Mouse (Mus musculus) myocyte (in vitro differentiated cells): ENCODE data around the gene Dtwd1. TPM values are rescaled to one million over a fixed set of nuclear protein-coding genes. Genes with fewer than 3 reads are reported as not detected.

Source experiments
- H3K27me3 ChIP-seq: one replicate; pipeline ENCODE4 v1.6.1; 2011; ENCODE audit not compliant: control insufficient read depth, insufficient read depth, insufficient read length
- H3K36me3 ChIP-seq: one replicate; pipeline ENCODE4 v1.6.1; 2011; ENCODE audit not compliant: control insufficient read depth, insufficient read depth
- H3K4me2 ChIP-seq: one replicate; pipeline ENCODE4 v1.6.1; 2011; ENCODE audit warnings: low read depth, control low read depth
- H3K4me3 ChIP-seq: one replicate; pipeline ENCODE4 v1.5.1; 2011; ENCODE audit warnings: mild to moderate bottlenecking, control low read depth, moderate library complexity
- H3K79me2 ChIP-seq: one replicate; pipeline ENCODE4 v1.6.1; 2011; ENCODE audit not compliant: control insufficient read depth, insufficient read depth
- H3ac ChIP-seq: one replicate; pipeline ENCODE4 v1.6.1; 2011; ENCODE audit not compliant: control insufficient read depth, insufficient read length
- CEBPB ChIP-seq: IDR thresholded peaks from 2 replicates; pipeline ENCODE4 v1.6.1; 2011; ENCODE audit warnings: mild to moderate bottlenecking, moderate library complexity; ENCODE audit not compliant: poor library complexity, insufficient read depth, severe bottlenecking
- E2F4 ChIP-seq: IDR thresholded peaks from one replicate; pipeline ENCODE4 v1.6.1; 2011; ENCODE audit warnings: mild to moderate bottlenecking, control low read depth, moderate library complexity; ENCODE audit not compliant: insufficient read depth
- MAX ChIP-seq: IDR thresholded peaks from one replicate; pipeline ENCODE4 v1.6.1; 2011; ENCODE audit warnings: low read depth, mild to moderate bottlenecking, control low read depth
- MYOD1 ChIP-seq, 3 experiments: IDR thresholded peaks; one replicate each; pipeline ENCODE4 v1.6.1; 2011; ENCODE audit warnings: control low read depth in 2 of 3, low read depth in 2 of 3, mild to moderate bottlenecking in 2 of 3, moderate library complexity in 1 of 3; ENCODE audit not compliant: insufficient read length in 2 of 3, control insufficient read depth in 1 of 3
- MYOG ChIP-seq, 3 experiments: IDR thresholded peaks; one replicate each; pipeline ENCODE4 v1.6.1; 2011; ENCODE audit warnings: control low read depth in 2 of 3, low read depth in 2 of 3, mild to moderate bottlenecking in 2 of 3; ENCODE audit not compliant: insufficient read length in 2 of 3, control insufficient read depth in 1 of 3, insufficient read depth in 1 of 3
- POLR2A ChIP-seq: IDR thresholded peaks from one replicate; pipeline ENCODE4 v1.6.1; 2011; ENCODE audit warnings: low read depth, mild to moderate bottlenecking, control low read depth, moderate library complexity; ENCODE audit not compliant: insufficient read length
- POLR2AphosphoS2 ChIP-seq: IDR thresholded peaks from one replicate; pipeline ENCODE4 v1.6.1; 2011; ENCODE audit warnings: low read depth, control low read depth; ENCODE audit not compliant: insufficient read length
- REST ChIP-seq: IDR thresholded peaks from one replicate; pipeline ENCODE4 v1.6.1; 2011; ENCODE audit warnings: mild to moderate bottlenecking, control low read depth, moderate library complexity; ENCODE audit not compliant: insufficient read depth, insufficient read length
- SRF ChIP-seq: IDR thresholded peaks from one replicate; pipeline ENCODE4 v1.6.1; 2011; ENCODE audit warnings: low read depth; ENCODE audit not compliant: control insufficient read depth, insufficient read length
- TCF12 ChIP-seq: IDR thresholded peaks from one replicate; pipeline ENCODE4 v1.6.1; 2011; ENCODE audit warnings: mild to moderate bottlenecking, control low read depth; ENCODE audit not compliant: poor library complexity, insufficient read depth, severe bottlenecking
- TCF3 ChIP-seq: IDR thresholded peaks from one replicate; pipeline ENCODE4 v1.6.1; 2011; ENCODE audit warnings: low read depth, control low read depth; ENCODE audit not compliant: insufficient read length
- USF1 ChIP-seq: IDR thresholded peaks from one replicate; pipeline ENCODE4 v1.6.1; 2011; ENCODE audit warnings: low read depth, mild to moderate bottlenecking, control low read depth, moderate library complexity
- polyA plus RNA-seq: library from polyadenylated mRNA; unstranded; fragments of >200 nt; fragmentation: generic; extraction: Trizol; gene quantifications from one replicate; pipeline ENCODE4 v1.2.1, GENCODE M21; 2012; ENCODE audit warnings: missing spikeins

Dtwd1 gene
- polyA plus RNA-seq = 10.0 TPM

DNA sequence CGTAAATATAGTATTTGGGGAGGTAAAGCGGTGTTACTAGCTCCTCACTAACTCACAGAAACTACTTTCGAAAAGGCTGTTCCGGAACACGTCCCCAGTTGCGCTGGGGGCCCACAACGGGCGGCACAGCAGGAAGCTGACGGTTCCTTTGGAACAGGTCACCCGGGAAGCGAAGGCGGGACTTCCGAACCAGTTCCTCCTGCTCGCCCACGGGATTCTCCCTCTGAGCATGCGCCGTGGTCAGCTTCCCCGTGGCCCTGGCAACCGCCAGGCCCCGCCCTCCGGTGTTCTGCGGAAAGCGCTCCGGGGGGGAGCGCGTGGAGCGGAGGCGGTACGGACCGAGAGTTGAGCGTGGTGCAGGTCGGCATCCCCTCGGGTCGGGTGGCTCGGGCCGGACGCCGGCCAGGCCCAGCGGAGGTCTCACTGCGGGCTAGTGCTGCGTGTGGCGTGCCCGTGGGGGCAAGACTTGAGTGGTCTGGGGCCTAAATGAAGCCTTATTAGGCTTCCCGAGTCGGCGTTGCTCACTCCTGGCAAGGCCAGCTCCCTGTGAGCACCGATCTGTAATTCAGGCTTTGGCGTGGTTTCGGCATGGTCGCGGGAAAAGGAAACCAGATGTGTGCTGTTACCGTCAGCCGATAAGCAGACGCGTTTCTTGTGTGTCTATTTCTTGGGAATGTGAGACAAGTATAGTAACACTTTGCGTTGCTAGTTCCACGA lies at the start of gene Dtwd1, which contains the start of gene Fam227b:
Gene Dtwd1 (plus strand): TSS at position 287 of the 717 bp plus-strand sequence.
Gene Fam227b (minus strand): TSS at position 150 of the 717 bp plus-strand sequence.
- Histone ChIP-seq H3ac (peak within 1 kb of the TSS; percentile 65), H3K36me3 (peaks cover 5% of the 10 kb centered on the region), H3K4me3 (peak within 1 kb of the TSS; percentile 61), H3K79me2 (no peaks in the 10 kb centered on the region), H3K27me3 (peaks cover 3% of the 10 kb centered on the region), H3K4me2 (peak within 1 kb of the TSS; percentile 71)
- TF ChIP-seq SRF (no peak), E2F4 (no peak), MAX (no peak), REST (no peak), POLR2AphosphoS2 (peak; percentile 78), USF1 (no peak), MYOD1 (IDR thresholded peaks at IDR 0.05; ENCODE audit: control insufficient read depth in 1 of 3, insufficient read length in 2 of 3, low read depth in 2 of 3) (no peak), MYOG (IDR thresholded peaks at IDR 0.05; ENCODE audit: control insufficient read depth in 1 of 3, insufficient read depth in 1 of 3, insufficient read length in 2 of 3, low read depth in 2 of 3) (peak in 1 of 3 experiments; percentile 7), TCF3 (no peak), POLR2A (peak; percentile 84), CEBPB (no peak), TCF12 (no peak)

DNA sequence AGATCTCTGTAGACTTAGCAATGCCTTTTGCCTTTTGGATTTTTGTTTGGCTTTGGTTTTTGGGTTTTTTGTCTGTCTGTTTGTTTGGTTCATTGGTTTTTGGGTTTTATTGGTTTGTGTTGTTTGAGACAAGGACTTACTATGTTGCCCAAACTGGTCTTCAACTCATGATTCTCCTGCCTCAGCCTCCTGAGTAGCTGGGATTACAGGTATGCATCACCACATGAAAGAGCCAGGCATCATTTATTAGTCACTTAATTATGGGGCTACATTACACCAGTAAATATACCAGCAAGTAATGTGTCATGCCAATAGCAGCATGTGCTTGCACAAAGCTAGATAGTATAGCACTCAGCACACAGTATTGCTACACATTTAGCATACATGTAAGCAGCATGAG lies 4.2 kb upstream of the Dtwd1 start:
- Histone ChIP-seq H3K79me2 (no peaks in the 10 kb centered on the region), H3K4me2 (no peak overlapping the region), H3K36me3 (no peaks in the 10 kb centered on the region), H3K27me3 (peaks cover 3% of the 10 kb centered on the region), H3ac (no peak overlapping the region), H3K4me3 (no peak overlapping the region)
- TF ChIP-seq TCF12 = no peak
- TF ChIP-seq E2F4 = no peak
- TF ChIP-seq POLR2A = no peak
- no peak for TF ChIP-seq TCF3
- no peak for TF ChIP-seq MAX
- no peak for TF ChIP-seq SRF
- TF ChIP-seq CEBPB = no peak
- TF ChIP-seq REST = no peak
- no peak for TF ChIP-seq MYOD1 (IDR thresholded peaks at IDR 0.05; ENCODE audit: control insufficient read depth in 1 of 3, insufficient read length in 2 of 3, low read depth in 2 of 3)
- no peak for TF ChIP-seq POLR2AphosphoS2
- no peak for TF ChIP-seq MYOG (IDR thresholded peaks at IDR 0.05; ENCODE audit: control insufficient read depth in 1 of 3, insufficient read depth in 1 of 3, insufficient read length in 2 of 3, low read depth in 2 of 3)

DNA sequence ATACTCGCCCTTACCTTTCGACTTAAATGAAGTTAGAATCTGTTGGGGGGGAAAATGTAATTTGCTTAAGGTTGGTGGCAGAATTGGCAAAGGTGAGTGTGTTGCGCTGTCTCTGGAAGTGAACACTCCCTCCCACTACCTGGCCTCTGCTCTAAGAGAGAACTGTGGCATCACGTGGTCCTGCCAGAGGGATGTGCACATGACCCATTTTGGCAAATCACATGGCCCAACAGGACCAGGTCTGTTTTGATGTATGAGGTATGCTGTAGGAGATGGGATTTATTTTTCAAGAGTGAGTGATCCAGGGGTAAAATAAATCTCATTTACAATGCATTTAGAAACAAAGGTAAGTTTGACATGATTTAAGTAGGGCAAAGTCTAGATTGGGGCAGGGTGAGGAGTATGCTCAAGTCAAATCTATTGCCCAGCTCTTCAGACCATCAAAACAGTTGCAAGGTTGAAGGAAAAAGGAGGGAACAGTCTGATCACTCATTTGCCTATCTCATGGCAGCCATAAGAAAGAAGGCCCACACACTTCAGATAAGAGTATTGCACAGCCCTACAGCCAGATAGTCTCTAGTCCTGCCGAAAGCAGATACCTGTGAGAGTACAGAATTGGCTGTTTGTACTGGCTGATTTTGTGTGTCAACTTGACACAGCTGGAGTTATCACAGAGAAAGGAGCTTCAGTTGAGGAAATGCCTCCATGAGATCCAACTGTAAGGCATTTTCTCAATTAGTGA lies 13.5 kb downstream of the Dtwd1 start:
- H3K27me3 ChIP-seq = no peaks in the 10 kb centered on the region
- no peak for TF ChIP-seq REST
- TF ChIP-seq POLR2AphosphoS2 = no peak
- no peak for TF ChIP-seq USF1
- no peak for TF ChIP-seq MYOG (IDR thresholded peaks at IDR 0.05; ENCODE audit: control insufficient read depth in 1 of 3, insufficient read depth in 1 of 3, insufficient read length in 2 of 3, low read depth in 2 of 3)
- no peak for TF ChIP-seq MYOD1 (IDR thresholded peaks at IDR 0.05; ENCODE audit: control insufficient read depth in 1 of 3, insufficient read length in 2 of 3, low read depth in 2 of 3)
- TF ChIP-seq TCF3 = no peak
- no peak for TF ChIP-seq CEBPB
- no peak for TF ChIP-seq TCF12
- no peak for TF ChIP-seq POLR2A
- no peak for TF ChIP-seq E2F4
- TF ChIP-seq SRF = no peak
- peaks cover 10% of the 10 kb centered on the region for H3K36me3 ChIP-seq
- H3ac ChIP-seq = no peak overlapping the region
- H3K4me2 ChIP-seq = no peak overlapping the region
- H3K79me2 ChIP-seq = no peaks in the 10 kb centered on the region
- H3K4me3 ChIP-seq = no peak overlapping the region

DNA sequence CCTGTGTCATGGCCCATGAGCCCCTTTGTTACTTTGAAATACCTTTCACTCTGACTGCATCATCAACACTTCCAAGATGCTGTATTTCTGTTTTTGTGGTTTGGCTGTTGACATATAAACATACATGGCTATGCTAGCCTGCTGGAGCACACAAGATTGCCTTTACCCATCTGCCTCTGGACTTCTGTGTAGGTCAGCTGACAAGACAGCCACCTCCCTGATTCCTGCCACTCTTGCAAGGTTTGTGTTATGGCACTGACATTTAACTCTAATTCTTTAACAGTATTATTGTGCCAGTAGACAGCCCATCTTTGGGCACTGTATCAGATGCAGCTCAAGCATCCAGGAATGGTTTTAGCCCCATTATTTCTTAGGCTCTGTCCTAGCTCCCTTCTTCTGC lies 14.4 kb downstream of the Dtwd1 start:
- no peak overlapping the region for H3ac ChIP-seq
- no peak overlapping the region for H3K4me3 ChIP-seq
- TF ChIP-seq TCF3 (no peak), MYOG (IDR thresholded peaks at IDR 0.05; ENCODE audit: control insufficient read depth in 1 of 3, insufficient read depth in 1 of 3, insufficient read length in 2 of 3, low read depth in 2 of 3) (no peak), CEBPB (no peak), USF1 (no peak), MAX (no peak), POLR2A (no peak), TCF12 (no peak), POLR2AphosphoS2 (no peak), REST (no peak), E2F4 (no peak), MYOD1 (IDR thresholded peaks at IDR 0.05; ENCODE audit: control insufficient read depth in 1 of 3, insufficient read length in 2 of 3, low read depth in 2 of 3) (no peak), SRF (no peak)
- peaks cover 10% of the 10 kb centered on the region for H3K36me3 ChIP-seq
- H3K27me3 ChIP-seq = no peaks in the 10 kb centered on the region
- no peak overlapping the region for H3K4me2 ChIP-seq
- H3K79me2 ChIP-seq = no peaks in the 10 kb centered on the region
